In the genomic region with DNA sequence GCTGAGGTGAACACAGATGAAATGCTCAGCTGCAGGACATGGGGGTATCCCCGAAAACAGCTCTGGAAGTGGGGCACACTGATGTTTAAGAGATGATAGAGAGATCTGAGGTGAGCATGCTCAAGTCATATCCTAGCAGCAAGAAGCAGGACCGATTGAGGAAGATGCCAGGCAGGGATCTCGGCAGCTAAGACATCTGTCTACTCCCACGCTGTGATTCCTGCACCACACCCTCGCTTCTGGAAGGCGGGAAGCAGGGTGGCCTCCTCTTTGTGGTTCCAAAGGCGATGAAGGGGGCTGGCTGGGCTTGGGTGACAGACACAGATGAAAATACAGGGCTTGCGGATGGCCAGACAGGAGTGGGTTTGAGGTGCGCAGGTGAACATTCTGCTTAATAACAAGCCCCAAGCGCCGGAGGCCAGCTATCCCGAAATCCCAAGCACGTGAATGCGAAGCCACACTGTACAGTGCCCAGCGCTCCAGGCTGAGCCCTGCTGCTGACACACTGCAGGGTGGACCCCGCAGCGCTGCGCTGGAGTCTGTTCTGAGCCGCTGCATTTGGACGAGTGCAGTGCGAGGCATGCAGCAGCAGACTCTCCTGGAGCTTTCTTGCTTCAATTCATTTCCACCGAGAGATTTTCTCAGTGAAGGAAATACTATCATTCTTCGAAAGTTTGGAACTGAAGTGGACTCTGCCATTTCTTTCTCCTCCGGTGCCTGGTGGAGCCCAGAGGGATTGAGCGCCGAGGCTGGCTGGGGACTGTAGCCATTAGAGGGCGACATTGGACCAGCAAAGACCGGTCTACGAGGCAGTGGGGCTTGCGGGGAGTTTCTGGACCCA, we compare ENCODE assay signal across 9 mouse cellular contexts.
DNase-seq lines count a peak whose midpoint lies in the region; ATAC-seq and TF ChIP-seq lines count a peak whose summit lies in the region.
"Had no signal": no experiment of that assay in that cellular context is flagged by ENCODE, and none has a peak within 500 bp of the region (broad histone marks: within the 10 kb centered on the region; RNA-seq: fewer than 3 reads in every experiment).

No protein-coding gene starts in this region.

- peak overlapping the region; percentile 31; the same call in 1 of the 2 replicates for H3K9ac ChIP-seq in midbrain, embryonic 11.5 days (ENCODE audit: low read length)
- H3K9ac ChIP-seq: liver, embryonic 15.5 days had no signal

- H3K27me3 ChIP-seq in midbrain, embryonic 11.5 days (ENCODE audit: control insufficient read depth, insufficient read depth, low read length): no peaks in the 10 kb centered on the region
- H3K27me3 ChIP-seq in splenic B cell, adult 2 months (ENCODE audit: control insufficient read depth, insufficient read depth, low read length, poor library complexity, severe bottlenecking): no peaks in the 10 kb centered on the region

- TF ChIP-seq POLR2A in bone marrow, adult 2 months (IDR thresholded peaks at IDR 0.05; ENCODE audit: borderline replicate concordance, control insufficient read depth, low read depth, low read length): no peak

- no peak overlapping the region for H3K4me3 ChIP-seq in bone marrow, adult 2 months (replicated peaks; ENCODE audit: control insufficient read depth, low read depth, low read length)
- H3K4me3 ChIP-seq in midbrain, embryonic 11.5 days (ENCODE audit: low read depth, low read length): peak overlapping the region; percentile 18
- H3K4me3 ChIP-seq: liver, embryonic 15.5 days had no signal

- H3K4me2 ChIP-seq in midbrain, embryonic 11.5 days: peak overlapping the region; percentile 43
- H3K4me2 ChIP-seq: liver, embryonic 15.5 days had no signal

- intact Hi-C loops in gastrocnemius, postnatal 36 days (cut with DNase I): loop anchor here (1.0 to 5.0 kb wide), 6 partner anchors 46 to 584 kb away; a partner anchor contains a TSS
- intact Hi-C loops in left cerebral cortex, postnatal 10 days (cut with DNase I): loop anchor here (2.0 to 5.0 kb wide), 4 partner anchors 146 to 586 kb away; a partner anchor contains a TSS

- ATAC-seq in midbrain, embryonic 11.5 days (ENCODE audit: low FRiP score): peak; percentile 84

- no peaks in the 10 kb centered on the region for H3K36me3 ChIP-seq in midbrain, embryonic 11.5 days (ENCODE audit: control insufficient read depth, insufficient read depth, low read length)
- no peaks in the 10 kb centered on the region for H3K36me3 ChIP-seq in splenic B cell, adult 2 months (ENCODE audit: control insufficient read depth, insufficient read depth, low read length, poor library complexity, severe bottlenecking)
- H3K36me3 ChIP-seq: liver, embryonic 15.5 days had no signal

- 24% methylated on average over 30 of the region's 30 CpGs for WGBS in bone marrow, adult 2 months
- WGBS in midbrain, embryonic 11.5 days: 22% methylated on average over 30 of the region's 30 CpGs

- DNase-seq in embryo, embryonic 11.5 days (ENCODE audit: low read depth, low spot score): peak; percentile 59
- DNase-seq in gastrocnemius, postnatal 36 days: peak; percentile 37 to 48
- DNase-seq in hindlimb bud, embryonic 11.5 days (ENCODE audit: extremely low spot score, low read depth, low spot score): peak; percentile 58
- peak; percentile 77 to 86 for DNase-seq in left cerebral cortex, postnatal 10 days (ENCODE audit: extremely low spot score in 1 of 2, low spot score in 2 of 2)
- DNase-seq in midbrain, embryonic 11.5 days (ENCODE audit: low spot score, missing footprints): peak; percentile 98
- peak; percentile 4 for DNase-seq in splenic B cell, adult 2 months (ENCODE audit: low read depth, low spot score)
- no peak for DNase-seq in natural killer cell, adult 2 months (ENCODE audit: low spot score in 2 of 2)

- no peaks in the 10 kb centered on the region for H3K4me1 ChIP-seq in bone marrow, adult 2 months (ENCODE audit: control insufficient read depth, insufficient read depth, low read length)
- H3K4me1 ChIP-seq in midbrain, embryonic 11.5 days (ENCODE audit: control insufficient read depth, insufficient read depth, low read length): no peaks in the 10 kb centered on the region
- H3K4me1 ChIP-seq: liver, embryonic 15.5 days had no signal

- H3K9me3 ChIP-seq in midbrain, embryonic 11.5 days (ENCODE audit: control insufficient read depth, low read length): no peaks in the 10 kb centered on the region
- H3K9me3 ChIP-seq: liver, embryonic 15.5 days had no signal

- H3K27ac ChIP-seq in bone marrow, adult 2 months (ENCODE audit: control insufficient read depth, insufficient read depth, low read depth, low read length, poor library complexity): no peak overlapping the region
- no peak overlapping the region for H3K27ac ChIP-seq in midbrain, embryonic 11.5 days (ENCODE audit: low read depth, low read length)
- H3K27ac ChIP-seq: liver, embryonic 15.5 days had no signal

- peak; percentile 28; the same call in 1 of the 2 replicates for TF ChIP-seq CTCF in bone marrow, adult 2 months (IDR thresholded peaks at IDR 0.05; ENCODE audit: control insufficient read depth, insufficient read depth, low read length)

Comparison
In these comparisons a context has a peak if more than half of its experiments do, and no peak if none do; other contexts are left out.
1. DNase-seq: peak in embryo, embryonic 11.5 days (single experiment), gastrocnemius, postnatal 36 days (2 of 2), hindlimb bud, embryonic 11.5 days (single experiment), left cerebral cortex, postnatal 10 days (2 of 2), midbrain, embryonic 11.5 days (single experiment) and splenic B cell, adult 2 months (single experiment); none in natural killer cell, adult 2 months (0 of 2).